Mouse (Mus musculus) frontal cortex, postnatal 36 days (tissue): ENCODE data around the gene Ptprn2.

ENCODE experiments used
- DNase-seq, 2 experiments: peaks; one replicate each; pipeline ENCODE4 v3.0.0; 2022; ENCODE audit warnings: low spot score in 2 of 2

Ptprn2 gene

DNA sequence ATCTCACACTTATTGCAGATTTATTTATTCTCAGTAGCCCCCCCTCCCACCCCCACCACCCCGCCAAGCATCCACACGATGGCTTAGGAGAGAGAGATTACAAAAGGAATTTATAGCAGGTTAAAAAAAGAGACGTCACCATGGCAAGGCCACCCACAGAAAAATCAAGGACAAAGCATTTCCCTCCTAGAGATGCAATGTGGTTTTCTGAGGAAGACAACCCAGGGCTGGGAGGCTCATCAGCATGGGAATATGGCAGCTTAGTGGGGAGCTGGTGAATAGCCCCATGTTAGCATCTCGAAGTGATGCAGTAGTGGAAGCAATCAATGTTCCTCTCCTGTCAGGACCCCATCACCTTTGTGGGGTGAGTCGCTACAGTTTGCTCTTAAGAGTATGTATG, 649.7 kb downstream of the Ptprn2 start:
- DNase-seq, result no peak

DNA sequence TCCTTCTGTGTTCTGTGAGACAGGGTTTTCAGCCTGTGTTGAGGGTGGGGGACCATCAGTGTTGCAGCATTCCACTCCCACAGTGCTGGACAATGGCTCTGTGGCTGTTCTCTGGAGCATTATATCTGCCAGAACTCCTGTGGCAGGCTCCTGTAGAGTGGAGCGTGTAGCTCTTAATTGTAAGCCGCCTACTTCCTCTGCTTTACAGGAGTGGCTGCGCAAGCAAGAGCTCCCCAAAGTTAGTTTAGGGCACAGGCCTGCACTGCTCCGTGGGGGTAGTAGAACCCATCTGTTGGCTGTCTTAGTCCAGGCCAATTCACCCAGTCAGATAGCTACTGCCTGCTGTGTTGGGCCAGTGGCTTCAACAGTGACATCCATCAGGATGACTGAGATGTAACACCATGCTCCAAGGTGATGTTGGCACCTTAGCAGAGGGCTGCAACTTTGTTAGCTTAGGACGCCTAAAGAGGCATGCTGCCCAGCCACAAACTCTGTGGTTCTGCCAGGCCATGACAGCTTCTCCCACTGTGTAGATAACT, 651.0 kb downstream of the Ptprn2 start:
- no peak for DNase-seq

DNA sequence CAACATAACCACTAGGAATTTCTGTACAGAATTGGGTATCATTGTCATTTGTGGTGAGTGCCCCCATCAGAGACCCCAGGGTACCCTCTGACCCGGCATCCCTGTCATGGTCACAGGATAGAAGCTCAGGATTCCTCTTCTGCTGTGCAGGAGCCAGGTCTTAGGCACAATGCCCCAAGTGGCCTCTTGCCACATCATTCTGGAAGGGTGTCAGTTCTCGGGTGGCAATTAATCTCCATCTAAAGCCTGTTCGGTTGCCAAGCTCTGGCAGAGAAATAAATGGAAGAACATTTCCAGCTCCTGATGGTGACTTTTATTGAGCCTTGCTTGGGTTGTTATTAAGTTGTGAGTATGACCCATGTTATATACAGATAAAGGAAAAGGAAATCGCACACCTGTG, 655.4 kb downstream of the Ptprn2 start:
- no peak for DNase-seq

DNA sequence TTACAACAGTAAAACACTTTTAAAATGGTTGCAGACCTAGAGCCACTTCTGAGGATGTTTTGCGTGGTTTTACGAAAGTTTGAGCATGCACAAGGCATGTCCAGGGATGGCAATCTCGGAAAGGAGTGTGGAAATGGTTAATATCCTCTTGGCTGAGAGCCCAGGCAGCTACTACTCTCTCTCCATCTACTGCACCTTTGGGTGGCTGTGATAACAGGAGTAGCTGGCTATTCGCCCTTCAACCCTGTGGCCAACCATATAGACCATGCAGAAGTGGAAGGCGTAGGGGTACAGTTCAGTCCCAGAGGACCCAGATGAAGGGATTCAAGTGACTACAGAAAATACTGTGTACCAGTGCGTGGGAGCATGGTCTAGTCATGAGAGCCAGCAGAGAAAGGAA, 655.9 kb downstream of the Ptprn2 start:
- DNase-seq, result no peak

DNA sequence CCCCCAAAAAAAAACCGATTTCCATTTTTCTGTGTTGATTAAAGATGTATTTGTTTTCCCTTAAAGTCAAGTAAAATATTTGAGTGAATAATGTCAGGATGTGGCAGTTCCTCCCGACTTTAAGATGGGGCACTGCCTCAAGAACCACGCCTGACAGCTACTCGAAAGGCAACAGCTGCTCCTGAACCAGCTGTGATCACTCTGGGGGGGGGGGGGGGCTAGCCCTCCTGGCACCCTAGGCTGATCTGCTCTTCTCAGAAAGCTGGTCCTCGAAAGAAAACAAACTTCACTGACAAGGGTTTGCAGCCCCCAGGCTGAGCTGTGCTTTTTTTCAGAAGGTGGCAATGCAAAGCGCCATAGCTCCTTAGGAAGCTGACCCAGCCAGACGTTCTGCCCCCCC, 663.7 kb downstream of the Ptprn2 start:
- no peak for DNase-seq

DNA sequence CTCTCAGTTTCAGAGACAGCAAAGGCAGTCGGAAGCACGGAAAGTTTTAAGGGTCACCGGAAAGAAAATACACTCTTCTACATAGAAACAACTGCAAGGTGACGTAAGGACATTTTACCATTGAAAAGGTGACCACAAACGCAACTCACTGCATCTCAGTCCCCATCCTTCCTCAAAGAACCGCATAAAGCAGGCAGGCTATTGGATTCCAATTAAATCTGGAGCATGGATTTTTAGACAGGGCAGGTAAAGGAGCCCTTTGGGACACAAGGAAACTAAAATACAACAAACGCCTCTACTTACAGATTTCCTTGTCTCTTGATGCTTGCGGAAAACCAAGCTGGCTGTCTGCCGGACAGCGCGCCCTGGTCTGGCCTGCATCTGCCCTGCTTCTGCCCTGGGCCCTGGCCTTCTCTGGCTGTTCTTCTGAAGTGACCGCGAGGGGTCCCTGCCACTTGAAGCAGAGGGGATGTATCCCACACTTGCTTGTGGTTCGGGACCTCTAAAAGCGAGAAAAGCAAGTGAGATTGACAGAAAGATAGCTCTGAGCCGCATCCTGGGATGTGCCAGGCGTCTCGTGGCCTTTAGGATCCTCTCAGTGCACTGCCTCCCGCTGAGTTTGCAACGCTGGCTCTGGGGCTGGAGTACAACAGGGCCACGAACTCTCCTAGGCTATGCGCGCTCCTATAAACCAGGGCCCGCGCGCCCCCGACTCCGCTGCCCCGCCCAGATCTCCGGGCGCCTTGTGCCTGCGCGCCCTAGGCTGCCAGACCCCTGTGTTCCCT, 665.3 kb downstream of the Ptprn2 start:
- DNase-seq, result no peak

DNA sequence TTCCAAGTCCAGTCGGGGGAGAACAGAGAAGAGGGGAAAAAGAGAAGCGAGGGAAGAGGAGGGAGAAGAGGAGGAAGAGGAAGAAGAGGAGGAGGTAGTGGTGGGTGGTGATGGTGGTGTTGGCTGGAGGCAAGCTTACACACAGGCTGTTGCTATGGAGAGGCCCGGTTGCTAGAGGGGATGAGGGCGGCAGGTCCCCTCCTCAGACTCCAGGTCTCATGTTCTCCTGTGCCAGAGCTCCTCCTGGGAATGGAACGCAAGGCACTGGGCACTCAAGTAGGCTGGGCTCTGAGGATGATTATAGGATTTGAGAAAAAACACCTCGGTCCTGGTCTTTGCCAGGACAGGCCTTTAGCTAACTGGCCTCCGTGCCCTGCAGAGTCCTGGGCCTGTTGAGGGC, 666.1 kb downstream of the Ptprn2 start:
- DNase-seq, result no peak

DNA sequence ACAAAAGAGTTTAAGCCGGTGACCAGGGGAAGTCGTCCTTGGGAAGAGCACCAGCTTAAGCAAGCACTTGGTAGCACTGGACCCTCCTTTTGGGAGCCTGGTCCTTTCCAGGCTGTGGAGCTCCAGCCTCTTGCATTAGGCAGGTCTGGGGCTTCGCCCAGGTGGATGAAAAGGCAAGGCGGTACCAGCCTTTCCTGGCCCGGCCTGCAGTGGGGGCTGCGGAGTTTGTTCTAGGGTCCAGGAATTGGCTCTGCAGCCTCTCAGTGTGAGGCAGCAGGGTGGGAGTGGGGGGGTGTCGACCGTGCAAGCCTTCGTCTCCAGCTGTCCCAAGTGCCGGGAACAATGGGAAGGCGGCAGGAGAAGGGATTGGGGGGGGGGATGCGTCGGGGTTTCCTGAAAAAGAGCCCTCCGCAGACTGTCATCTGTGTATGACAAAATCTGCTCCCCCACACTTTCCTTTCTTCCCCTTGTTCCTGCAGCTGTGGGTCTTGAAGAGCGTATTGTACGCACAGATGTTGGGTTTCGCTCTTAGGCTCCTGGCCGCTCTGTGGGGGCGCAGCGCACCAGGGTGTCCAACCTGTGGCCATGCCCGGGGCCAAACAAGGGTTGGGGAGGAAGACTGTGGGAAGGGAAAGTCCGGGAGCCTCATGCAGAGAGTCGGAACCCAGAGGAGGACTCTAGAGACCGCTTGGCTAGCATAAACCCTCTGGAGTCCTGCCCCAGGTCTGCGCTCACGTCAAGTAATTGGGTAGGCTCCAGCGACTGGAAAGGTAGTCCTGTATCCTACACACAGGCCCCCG, 667.0 kb downstream of the Ptprn2 start:
- no peak for DNase-seq

DNA sequence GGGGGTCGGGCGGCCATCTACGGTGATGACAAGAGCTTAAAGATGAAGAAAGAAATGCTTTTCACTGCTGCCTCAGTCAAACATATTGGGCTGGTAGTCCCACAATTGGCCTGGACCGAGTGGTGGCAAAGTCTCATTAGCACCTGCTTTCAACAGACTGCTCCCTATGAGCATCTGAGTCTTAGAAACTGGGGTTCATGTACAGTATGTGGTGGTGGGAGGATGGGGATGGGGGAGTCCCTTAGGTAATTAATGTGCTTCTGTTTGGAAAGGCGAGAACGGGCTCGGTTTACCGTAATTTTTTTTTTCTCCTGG, 667.6 kb downstream of the Ptprn2 start:
- DNase-seq, result no peak

DNA sequence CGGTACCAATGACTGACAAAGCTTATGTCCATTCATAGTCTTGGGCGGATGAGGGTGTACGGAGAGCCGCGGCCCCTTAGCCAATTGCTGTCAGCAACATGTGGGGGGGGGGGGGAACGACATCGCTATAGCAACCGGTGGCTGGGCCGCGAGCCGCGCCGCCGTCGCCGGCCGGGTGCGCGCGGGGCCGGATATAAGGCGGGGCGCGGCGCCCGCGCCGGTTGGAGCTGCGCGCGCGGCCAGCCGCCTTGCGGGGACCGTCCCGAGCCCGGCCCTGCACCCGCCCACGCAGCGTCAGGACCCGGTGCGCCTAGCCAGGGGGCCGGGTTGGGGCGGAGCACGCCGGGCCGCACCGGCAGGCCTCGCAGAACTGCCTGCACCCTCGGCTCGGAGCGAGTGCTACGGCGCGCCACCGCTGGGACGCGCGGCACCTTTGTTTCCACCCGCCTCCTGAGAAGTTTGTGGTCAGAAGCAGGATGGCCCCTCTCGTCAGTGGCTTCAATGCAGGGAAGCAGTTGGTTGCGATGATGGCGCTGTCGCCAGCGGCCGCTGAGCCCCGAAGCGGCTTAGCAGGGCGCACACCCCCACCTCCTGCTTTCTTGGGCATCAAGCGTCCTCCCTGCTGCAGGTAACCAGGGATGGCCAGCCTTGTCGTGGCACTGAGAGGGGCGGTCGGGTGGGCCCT, 668.3 kb downstream of the Ptprn2 start:
- no peak for DNase-seq

DNA sequence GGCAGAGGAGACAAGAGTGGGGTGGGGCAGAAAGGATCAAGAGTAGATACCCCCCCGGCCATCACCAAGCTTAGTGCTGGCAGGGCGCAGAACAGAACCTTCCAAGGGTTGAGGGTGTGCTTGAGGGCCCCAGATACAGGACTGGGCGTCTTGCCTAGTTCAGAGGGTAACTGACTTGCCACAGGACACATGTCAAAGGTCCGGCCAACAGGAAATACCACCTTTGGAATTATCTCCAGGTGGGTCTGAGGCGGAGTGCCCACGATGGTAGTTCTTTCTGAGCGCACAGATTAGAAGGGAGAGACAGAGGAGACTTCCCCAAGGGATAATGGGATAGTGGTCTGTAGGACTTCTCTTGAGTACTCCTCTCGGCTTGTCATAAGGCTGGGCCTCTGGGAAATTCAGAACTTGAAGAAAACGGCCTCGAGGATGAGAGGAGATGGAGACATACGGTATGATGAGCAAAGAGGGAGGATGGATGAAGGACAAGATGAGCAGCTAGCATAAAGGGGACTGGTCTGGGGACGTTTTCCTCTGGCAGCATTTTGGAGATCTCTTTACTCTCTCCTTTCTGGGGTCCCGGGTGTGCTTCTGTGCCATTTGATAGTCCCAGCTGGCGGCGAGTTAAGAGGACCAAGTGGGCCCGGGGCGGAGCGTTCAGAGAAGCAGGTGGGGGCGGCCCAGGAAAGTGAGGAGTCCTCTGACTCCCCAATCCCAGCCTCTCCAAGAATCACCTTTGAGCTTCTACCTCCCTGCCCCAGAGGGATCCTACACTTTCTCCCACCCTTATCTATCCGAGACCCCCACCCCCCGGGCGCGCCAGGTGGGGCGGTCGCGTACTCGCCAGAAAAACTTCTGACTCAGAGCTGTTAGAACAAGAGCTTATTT, 669.1 kb downstream of the Ptprn2 start:
- DNase-seq, result no peak

DNA sequence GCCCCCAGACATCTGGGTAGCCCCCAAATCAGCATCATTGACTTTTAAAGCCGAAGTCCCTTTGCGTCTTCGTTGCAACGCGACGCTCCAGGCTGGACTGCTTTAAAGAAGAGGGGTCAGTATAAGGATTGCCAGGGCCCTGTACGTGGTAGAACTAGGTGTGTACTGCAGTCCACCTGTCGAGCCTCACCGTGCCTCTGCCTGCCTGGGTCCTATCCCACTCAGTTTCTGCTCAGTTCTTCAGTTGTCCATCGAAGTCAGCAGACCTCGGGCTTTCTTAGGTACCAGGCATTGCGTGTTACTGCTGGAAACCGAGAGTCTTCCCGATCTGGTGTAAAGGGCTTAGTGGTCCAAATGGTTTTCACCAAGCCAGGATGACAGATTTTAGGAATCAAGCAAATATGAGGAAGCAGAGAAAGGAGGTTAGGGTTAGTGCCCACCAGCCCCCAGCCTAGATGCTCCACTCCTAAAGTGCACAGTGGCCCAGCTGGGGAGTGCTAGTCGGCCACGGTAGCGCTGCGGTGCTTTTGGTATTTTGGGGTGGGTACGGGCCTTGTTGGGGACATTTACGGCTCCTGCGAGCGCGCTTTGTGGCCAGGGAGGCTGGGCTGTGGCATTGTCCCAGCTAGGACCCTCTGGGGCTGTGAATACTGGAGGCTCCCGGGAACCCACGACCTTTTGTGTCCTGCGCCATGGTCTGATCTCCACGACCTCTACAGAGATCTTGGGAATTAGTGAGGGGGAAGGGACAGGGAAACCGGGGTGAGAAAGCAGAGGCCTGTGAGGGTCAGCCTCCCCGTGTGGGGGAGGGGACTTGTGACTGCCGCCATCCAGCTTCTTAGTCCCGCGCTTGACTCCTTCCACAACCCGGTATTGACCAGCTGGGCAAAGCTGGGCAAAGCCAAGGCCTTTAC, 670.0 kb downstream of the Ptprn2 start:
- no peak for DNase-seq

DNA sequence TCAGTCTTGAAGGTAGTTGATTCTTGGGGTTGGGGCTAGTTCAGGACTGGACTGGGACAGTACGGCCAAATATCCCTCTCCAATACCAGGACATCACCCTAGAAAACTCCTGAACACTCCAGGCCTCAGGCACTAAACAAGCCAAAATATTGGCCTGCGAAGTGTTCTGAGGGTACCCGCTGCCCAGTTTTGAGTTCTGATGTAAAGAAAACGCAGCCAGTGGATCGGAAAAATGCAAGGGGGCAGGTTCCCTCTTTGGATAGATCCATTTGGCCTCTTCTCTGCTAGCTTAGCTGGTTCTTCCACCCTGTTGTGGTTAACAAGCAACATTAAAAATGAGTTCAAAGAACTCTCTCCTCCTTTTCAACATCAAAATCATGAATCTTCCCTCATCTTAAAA, 670.7 kb downstream of the Ptprn2 start:
- DNase-seq, result no peak

DNA sequence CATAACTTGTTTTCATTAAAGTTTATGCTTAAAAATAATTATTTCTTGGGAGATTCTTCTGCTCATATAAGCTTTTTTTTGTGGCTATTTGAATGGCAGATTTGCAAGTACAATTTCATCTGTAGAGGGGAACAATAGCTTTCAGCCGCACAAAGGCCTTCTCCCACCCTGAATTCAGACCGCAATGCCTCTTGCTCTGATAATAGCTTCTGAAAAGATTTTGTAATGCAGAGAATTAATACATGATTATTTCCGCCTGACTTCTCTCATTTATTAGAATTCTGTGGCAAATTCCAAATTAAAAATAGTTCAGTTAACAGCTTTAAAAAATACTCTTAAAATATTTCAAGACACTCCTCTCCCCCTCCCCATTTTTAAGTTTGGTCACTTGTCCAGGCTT, 671.3 kb downstream of the Ptprn2 start:
- no peak for DNase-seq

DNA sequence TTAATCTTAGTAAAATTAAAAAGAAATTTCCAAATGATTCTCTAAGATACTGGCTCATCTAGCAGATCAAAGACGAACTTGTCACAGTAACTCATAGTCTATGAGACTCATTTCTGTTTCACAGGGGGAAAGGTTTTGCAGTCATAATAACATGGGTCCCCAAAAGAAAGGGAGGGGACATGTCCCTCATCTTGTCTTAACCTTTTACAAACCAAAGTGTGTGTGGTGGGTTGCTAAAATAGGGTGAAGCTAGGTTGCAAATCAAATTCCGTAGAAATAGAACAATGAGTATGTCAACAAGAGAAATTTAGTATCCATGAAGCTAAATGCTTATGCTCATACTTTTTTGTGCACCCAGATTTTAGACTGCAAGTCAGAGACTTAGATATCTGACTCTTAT, 671.7 kb downstream of the Ptprn2 start:
- no peak for DNase-seq

DNA sequence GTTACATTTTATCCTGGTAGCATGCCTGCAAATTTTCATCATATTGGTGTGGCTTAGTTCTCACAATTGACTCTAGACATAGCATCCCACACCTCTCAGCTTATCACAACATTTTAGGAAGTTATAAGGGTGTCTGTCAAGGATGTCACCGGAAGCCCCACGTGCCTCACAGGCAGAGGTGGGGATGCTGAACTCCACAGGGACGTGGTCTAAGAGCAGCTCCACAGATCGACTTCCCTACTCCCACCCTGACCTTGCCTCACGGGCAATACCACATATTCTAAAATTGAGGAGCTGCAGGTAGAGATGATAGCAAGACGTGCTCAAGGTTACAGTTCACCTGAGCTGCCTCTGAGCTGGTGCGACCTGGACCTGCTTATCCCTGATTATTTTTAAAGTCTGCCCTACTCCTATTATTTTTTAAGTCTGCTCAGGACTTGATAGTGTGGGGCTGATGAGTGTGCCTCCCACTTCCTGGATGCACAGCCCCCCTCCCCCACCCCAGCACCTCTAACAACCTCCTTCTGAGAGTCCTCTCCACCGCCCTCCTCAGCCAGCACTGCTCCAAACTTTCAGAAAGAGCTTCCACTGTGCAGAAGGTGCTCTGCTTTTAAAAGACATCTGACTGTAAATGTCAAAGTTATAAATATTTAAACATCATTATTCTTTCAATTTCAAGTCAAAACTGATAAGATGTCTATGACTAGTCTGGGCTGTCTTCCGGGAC, 672.3 kb downstream of the Ptprn2 start:
- no peak for DNase-seq

DNA sequence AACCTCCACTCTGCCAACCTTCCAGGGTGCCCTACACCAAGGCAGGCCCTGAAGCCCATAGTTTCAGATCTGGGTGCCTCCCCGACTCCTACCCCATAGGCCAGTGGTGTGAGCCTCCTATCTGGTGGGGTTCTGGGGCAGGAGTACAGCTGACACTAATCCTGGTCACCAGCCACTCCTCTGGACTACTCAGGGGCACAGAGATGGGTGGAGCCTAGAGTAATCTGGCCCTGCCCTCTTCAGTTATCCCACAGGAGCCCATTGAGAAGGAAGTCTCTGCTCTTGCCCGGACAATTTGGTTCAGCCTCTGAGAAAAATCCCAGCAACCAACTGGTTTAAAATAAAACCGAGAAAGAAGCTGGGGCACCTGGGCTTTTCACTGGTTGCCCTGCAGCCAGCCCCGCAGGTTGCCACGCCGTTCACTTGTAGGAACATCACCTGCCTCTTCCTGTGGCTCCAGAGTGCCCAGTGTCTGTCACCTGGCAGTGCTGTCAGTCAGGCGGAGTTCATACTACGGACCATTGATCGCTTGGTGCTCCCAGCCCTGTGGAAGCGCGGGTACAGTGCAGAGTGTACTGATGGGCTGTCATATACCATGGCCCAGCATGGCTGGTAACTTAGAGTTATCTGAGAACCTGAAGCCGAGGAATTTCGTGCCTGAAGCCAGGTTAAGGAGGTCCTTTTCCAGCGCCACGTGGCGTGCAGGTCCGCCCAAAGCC, 673.6 kb downstream of the Ptprn2 start:
- no peak for DNase-seq

DNA sequence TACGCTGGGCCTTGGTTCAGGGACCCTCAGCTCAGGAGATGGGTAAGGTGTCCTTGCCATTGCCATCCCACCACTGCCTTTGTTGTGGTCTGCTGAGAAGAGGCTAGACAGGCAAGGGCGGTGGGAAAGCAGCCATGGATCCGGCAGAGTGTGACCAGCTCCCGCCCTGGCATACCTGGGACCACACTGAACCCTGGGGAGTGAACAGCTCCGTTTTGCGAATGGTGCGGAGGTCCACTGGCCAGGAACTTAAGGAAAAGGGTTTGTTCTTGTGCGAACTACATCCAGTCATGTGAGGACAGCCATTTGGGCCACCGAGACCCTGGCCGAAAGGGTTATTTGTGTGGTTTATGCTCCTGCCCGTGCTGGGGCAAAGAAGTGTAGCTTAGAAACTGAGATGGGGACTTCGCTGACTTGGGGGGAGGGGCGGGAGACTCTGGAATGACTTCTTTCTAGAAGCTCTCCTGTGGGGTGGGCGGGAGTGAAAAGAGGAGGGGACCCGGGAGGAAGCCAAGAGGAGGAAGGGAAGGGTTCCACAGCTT, 674.2 kb downstream of the Ptprn2 start:
- DNase-seq, result no peak
